Mouse (Mus musculus): ENCODE results near the gene Nr1i2. TPM values are rescaled to one million over a fixed set of nuclear protein-coding genes. Genes with fewer than 3 reads are reported as not detected.

Nr1i2 gene
- polyA plus RNA-seq, 1 experiment from 2014 or later = not detected

DNA sequence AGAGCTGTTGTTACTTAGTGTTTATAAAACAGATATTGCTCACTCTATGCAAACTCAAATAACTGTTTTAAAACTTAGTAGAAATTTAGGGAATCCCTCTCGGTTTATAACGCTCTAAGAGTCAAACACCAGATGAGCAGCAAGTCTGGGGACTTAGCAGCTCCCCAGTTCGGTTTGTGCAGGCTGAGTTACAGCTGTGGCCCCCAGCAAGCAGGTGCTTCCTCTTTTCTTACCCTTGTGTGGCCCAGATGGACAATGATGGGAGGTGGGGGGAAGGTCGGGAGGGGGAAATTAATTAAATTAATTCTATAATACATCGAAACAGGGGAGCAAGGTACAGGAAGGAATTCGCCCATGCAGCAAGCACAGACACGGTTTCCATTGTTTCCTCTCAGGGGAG, 13.0 kb upstream of the Nr1i2 start:
- Histone ChIP-seq H3K27me3 (no peaks in the 10 kb centered on the region), H3K36me3 (no peaks in the 10 kb centered on the region), H3K4me2 (replicated peaks) (no peak overlapping the region), H3K9ac (no peak overlapping the region), H3K9me3 (no peaks in the 10 kb centered on the region), H3K4me1 (peaks cover 12% of the 10 kb centered on the region; the same call in 1 of the 2 replicates), H3K4me3 (no peak overlapping the region), H3K27ac (0 out of 2 replicates have a peak overlapping the region, but pooled peaks have one; percentile 46)
- ATAC-seq (ENCODE audit: insufficient number of reproducible peaks, insufficient read depth, low FRiP score, low TSS enrichment) = no peak
- 47% methylated on average over 7 of the region's 7 CpGs for WGBS

DNA sequence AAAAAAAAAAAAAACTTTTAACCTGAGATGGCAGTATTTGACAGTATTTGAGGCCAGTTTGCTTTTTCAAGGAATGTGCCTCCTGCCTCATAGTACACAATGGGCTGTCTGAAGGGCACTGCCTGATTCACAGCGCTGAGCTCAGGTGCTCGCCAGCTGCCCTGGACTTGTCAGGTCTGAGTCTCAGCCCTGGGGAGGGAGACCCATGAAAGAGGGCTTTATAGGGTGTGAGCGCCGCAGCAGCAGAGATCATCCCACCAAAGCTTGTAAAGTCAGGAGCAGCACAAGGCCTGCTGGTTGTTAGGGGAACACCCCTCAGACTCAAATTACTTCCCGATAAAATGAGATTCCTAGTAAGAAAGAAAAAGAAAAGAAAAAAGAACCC, 12.6 kb upstream of the Nr1i2 start:
- H3K36me3 ChIP-seq = no peaks in the 10 kb centered on the region
- 23% methylated on average over 5 of the region's 5 CpGs for WGBS

DNA sequence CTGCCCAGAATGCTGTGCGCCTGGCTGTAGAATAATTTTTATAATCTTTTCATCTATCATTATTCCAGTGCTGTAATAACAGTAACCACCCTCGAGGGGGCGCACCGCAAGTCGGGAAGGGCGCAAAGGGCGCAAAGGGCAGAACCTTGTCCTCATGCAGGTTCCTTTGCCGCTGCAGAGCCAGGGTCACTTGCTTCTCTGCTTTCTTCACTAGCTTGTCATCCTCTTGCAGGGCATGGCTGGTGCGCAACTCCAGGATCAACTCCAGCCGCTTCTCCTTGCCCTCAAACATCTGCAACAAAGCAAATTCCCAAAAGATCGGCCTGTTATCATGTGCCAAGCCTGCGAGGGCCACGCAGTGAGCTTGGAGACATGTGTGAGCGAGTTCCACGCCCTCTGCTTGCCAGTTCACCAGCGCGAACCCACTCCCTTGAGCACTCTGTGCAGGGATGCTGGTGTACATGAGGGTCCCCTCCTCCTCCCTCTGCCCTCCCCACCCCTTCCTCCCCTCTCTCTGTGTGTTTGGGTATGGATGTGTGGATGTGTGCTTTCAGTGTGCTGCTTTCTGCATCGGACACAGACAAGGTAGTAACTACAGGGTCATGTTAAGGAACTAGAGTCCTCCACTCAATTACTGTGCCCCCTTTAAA, 12.1 kb upstream of the Nr1i2 start:
- Histone ChIP-seq H3K4me3 (no peak overlapping the region), H3K36me3 (no peaks in the 10 kb centered on the region), H3K9ac (no peak overlapping the region), H3K4me2 (replicated peaks) (no peak overlapping the region), H3K9me3 (no peaks in the 10 kb centered on the region), H3K4me1 (peaks cover 18% of the 10 kb centered on the region; the same call in 1 of the 2 replicates), H3K27me3 (no peaks in the 10 kb centered on the region), H3K27ac (0 out of 2 replicates have a peak overlapping the region, but pooled peaks have one; percentile 31)
- WGBS = 38% methylated on average over 18 of the region's 18 CpGs
- 0 out of 2 replicates have a peak, but pooled peaks have one; percentile 30 for ATAC-seq (ENCODE audit: insufficient number of reproducible peaks, insufficient read depth, low FRiP score, low TSS enrichment)

More for the DNA sequence above, 12.6 kb upstream of the Nr1i2 start:
- Histone ChIP-seq H3K4me1 (peaks cover 13% of the 10 kb centered on the region; the same call in 1 of the 2 replicates), H3K4me2 (replicated peaks) (no peak overlapping the region), H3K27ac (0 out of 2 replicates have a peak overlapping the region, but pooled peaks have one; percentile 46), H3K4me3 (no peak overlapping the region), H3K27me3 (no peaks in the 10 kb centered on the region), H3K9ac (no peak overlapping the region), H3K9me3 (no peaks in the 10 kb centered on the region)
- 0 out of 2 replicates have a peak, but pooled peaks have one; percentile 48 for ATAC-seq (ENCODE audit: insufficient number of reproducible peaks, insufficient read depth, low FRiP score, low TSS enrichment)

DNA sequence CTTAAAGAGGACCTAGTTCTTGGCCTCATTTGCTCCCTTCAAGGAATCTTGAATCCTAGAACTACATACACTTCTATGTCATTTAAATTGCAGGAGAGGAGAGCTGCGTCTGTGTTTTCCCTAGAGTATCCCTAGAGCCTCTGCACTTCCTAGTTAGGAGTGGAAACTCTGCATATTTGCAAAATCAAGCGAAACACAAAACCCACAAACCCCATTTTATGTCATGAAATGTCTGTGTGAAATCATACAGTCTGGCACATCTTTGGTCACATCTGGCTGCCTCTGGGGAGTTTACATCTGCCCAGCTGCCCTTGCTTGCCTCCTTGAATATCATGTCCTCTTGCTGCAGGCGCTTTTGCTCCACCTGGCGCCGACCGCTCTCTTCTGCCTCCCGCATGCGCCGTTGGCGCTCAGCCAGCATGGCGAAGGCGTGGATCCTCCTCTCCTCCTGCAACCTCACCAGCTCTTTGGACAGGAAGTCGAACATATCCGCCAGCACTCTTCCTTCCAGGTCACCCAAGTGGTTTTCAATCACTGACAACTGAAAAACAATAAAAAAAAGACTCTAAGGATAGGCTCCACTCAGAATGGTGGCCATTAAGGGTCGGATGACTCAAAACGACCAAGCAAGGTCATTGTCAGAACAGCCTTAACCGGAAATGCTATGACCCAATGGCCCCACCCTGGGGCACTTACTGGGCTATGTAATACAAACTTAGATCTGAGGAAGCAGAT, 10.0 kb upstream of the Nr1i2 start:
- H3K4me2 ChIP-seq (replicated peaks) = no peak overlapping the region
- H3K9me3 ChIP-seq = no peaks in the 10 kb centered on the region
- no peak for ATAC-seq (ENCODE audit: insufficient number of reproducible peaks, insufficient read depth, low FRiP score, low TSS enrichment)
- no peaks in the 10 kb centered on the region for H3K36me3 ChIP-seq
- H3K27ac ChIP-seq = no peak overlapping the region
- H3K9ac ChIP-seq = no peak overlapping the region
- 76% methylated on average over 17 of the region's 17 CpGs for WGBS
- peaks cover 19% of the 10 kb centered on the region; the same call in 1 of the 2 replicates for H3K4me1 ChIP-seq
- no peak overlapping the region for H3K4me3 ChIP-seq
- no peaks in the 10 kb centered on the region for H3K27me3 ChIP-seq

DNA sequence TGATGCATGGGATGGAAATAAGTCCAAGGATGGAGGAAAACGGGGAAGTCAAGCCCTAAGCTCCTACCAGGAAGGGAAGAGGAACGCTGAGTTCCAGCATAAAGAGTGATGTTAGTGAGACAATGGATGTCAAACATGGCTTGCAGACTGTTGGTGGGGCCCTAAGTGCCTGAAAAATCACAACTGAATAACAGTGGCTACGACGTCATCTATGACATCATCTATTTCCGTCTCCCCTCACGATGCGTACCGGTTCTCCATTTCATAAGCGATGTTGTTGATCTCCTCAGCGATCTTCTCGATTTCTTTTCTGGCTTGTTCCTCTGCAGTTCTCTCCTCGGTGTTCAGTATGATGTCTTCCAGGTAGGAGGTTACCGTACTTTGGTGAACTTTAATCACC, 7.7 kb upstream of the Nr1i2 start:
- Histone ChIP-seq H3K36me3 (no peaks in the 10 kb centered on the region), H3K9ac (no peak overlapping the region), H3K27ac (no peak overlapping the region), H3K4me3 (no peak overlapping the region), H3K9me3 (no peaks in the 10 kb centered on the region), H3K4me1 (peaks cover 16% of the 10 kb centered on the region; the same call in 1 of the 2 replicates), H3K4me2 (replicated peaks) (no peak overlapping the region), H3K27me3 (no peaks in the 10 kb centered on the region)
- no peak for ATAC-seq (ENCODE audit: insufficient number of reproducible peaks, insufficient read depth, low FRiP score, low TSS enrichment)
- 87% methylated on average over 13 of the region's 13 CpGs for WGBS

DNA sequence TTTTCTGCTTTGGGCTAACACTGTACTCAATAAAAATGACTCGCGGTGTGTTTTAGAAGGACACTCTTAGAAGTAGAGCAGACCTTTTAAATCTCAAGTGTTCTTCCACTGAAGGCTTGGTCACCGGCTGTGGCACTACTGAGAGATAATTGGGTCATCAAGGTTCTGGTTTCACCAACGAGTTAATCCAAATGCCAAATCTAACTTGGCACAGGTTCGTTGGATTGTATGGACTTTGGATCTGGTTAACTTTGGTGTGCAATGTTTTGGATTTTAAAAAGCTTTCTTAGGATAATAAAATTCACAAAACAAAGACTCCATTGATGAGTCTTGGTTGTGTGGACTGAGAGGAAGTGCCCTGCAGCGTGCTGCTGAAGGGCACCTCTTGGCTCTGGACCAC, 3.8 kb upstream of the Nr1i2 start:
- Histone ChIP-seq H3K27ac (no peak overlapping the region), H3K4me2 (replicated peaks) (no peak overlapping the region), H3K4me1 (0 out of 2 replicates have a peak, but pooled peaks cover 7% of the 10 kb centered on the region), H3K27me3 (no peaks in the 10 kb centered on the region), H3K4me3 (no peak overlapping the region), H3K9ac (no peak overlapping the region), H3K36me3 (no peaks in the 10 kb centered on the region), H3K9me3 (no peaks in the 10 kb centered on the region)
- ATAC-seq (ENCODE audit: insufficient number of reproducible peaks, insufficient read depth, low FRiP score, low TSS enrichment) = no peak
- 79% methylated on average over 6 of the region's 6 CpGs for WGBS

DNA sequence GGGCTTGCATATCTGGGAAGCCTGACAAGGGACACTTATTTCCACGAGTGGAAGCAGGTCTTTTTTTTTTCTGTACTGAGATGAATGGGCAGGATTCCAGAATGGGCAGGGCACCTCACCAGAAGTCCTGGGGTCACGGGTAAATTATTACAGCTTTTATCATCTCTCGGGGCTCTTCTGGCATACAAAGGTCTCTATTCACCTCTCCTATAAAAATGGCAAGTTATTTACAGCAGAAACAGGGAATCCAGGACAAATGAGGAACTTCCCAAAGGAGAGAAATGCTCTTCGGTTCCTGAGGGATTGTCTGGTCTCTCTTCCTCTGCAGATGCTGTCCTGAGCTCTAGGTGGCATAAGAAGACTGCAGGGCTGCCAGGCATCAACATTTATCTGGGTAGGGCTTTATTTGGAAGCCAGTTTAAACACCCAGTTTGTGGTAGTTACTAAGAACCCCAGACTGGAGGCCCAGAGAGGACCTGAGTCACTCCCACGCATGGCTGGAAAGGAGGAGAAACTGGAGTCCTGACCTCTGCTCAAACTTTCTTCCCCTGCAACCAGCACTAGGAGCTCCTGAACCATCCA, 816 bp upstream of the Nr1i2 start:
- no peaks in the 10 kb centered on the region for H3K9me3 ChIP-seq
- 48% methylated on average over 5 of the region's 5 CpGs for WGBS
- H3K4me3 ChIP-seq = no peak overlapping the region
- no peak for ATAC-seq (ENCODE audit: insufficient number of reproducible peaks, insufficient read depth, low FRiP score, low TSS enrichment)
- no peaks in the 10 kb centered on the region for H3K27me3 ChIP-seq
- no peak overlapping the region for H3K27ac ChIP-seq
- H3K4me1 ChIP-seq = no peaks in the 10 kb centered on the region
- H3K36me3 ChIP-seq = no peaks in the 10 kb centered on the region
- no peak overlapping the region for H3K4me2 ChIP-seq (replicated peaks)
- H3K9ac ChIP-seq = no peak overlapping the region

DNA sequence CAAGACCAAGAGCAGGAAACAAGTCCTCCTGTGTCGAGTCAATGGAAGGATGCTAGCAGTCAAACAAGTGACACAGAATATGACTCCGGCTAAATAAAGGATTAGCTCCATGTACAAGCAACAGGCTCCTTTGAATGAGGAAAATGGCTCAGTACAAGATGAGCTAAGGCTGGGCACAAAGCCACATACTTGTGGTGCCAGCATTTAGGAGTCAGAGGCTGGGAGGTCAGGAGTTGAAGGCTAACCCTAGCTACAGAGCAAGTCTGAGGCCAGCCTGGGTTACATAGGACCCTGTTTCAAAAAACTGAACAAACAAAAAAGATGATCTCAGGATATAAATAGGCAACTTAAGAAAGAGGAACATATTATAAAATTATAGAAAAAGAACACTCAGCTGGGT, 4.5 kb downstream of the Nr1i2 start:
- 76% methylated on average over 2 of the region's 2 CpGs for WGBS
- Histone ChIP-seq H3K27me3 (no peaks in the 10 kb centered on the region), H3K9ac (no peak overlapping the region), H3K27ac (no peak overlapping the region), H3K4me2 (replicated peaks) (no peak overlapping the region), H3K9me3 (no peaks in the 10 kb centered on the region), H3K4me1 (peaks cover 12% of the 10 kb centered on the region; the same call in 1 of the 2 replicates), H3K36me3 (no peaks in the 10 kb centered on the region), H3K4me3 (no peak overlapping the region)
- no peak for ATAC-seq (ENCODE audit: insufficient number of reproducible peaks, insufficient read depth, low FRiP score, low TSS enrichment)

DNA sequence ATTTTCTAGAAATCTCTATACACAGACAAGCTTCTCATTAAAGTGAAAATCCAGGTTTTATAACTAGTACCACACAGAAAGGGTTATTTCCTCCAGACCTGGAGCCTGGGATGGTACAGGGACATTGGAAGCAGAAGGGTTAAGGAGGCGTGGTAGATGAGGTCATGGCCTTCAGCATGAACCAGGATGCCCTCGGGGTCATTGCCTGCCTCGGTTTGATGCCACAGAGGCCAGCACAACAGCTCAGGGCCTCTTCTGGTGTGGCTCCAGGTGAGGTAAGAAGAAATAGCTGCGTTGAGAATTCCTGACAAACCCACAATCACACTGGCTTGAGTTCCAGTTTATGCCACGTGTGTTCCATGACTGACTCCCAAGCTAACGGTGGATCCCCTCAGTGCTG, 5.8 kb downstream of the Nr1i2 start:
- H3K4me3 ChIP-seq = no peak overlapping the region
- H3K9ac ChIP-seq = no peak overlapping the region
- H3K9me3 ChIP-seq = no peaks in the 10 kb centered on the region
- H3K4me2 ChIP-seq (replicated peaks) = no peak overlapping the region
- ATAC-seq (ENCODE audit: insufficient number of reproducible peaks, insufficient read depth, low FRiP score, low TSS enrichment) = no peak
- WGBS = 9% methylated on average over 6 of the region's 6 CpGs
- H3K4me1 ChIP-seq = peaks cover 12% of the 10 kb centered on the region; the same call in 1 of the 2 replicates
- H3K27ac ChIP-seq = no peak overlapping the region
- H3K27me3 ChIP-seq = no peaks in the 10 kb centered on the region
- H3K36me3 ChIP-seq = no peaks in the 10 kb centered on the region

DNA sequence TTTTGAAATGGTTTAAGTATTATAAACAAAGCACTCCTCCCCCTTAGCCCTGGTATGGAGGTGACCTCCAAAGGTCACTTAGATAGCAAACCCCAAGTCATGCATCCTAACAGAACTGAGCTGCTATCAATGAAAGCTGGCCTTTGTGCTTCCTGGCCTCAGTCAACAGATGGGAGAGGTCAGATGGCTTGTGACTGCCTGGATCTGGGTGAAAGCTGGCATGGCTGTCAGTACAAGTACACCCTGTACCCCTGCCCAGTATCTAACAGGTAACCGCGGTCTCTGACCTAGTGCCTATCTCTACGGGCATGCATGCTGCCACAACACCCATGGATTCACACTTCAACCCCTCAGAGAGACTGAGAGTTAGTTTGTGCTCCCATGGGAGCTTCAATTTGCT, 6.9 kb downstream of the Nr1i2 start:
- H3K9me3 ChIP-seq = no peaks in the 10 kb centered on the region
- peaks cover 12% of the 10 kb centered on the region; the same call in 1 of the 2 replicates for H3K4me1 ChIP-seq
- no peak overlapping the region for H3K4me3 ChIP-seq

DNA sequence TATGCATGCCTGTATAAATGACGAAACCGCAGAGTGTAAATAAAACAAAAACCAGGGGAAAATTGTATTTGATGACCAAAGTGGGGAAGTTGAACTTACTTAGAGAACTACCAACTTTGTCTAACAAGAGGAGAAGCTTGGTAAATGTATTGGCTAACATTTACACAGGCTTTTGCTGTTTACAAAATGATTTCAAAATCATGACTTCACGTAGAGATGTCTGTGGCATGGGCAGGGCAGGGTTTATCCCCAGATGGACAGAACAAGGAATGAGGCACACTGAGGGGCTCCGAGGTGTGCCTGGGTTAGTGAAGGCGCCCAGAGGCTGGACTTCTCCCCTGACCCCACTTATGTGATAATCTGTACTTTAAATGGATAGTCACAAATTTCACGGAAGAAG, 7.3 kb downstream of the Nr1i2 start:
- Histone ChIP-seq H3K9ac (no peak overlapping the region), H3K9me3 (no peaks in the 10 kb centered on the region), H3K36me3 (no peaks in the 10 kb centered on the region), H3K4me2 (replicated peaks) (no peak overlapping the region), H3K27me3 (no peaks in the 10 kb centered on the region), H3K27ac (no peak overlapping the region), H3K4me1 (peaks cover 12% of the 10 kb centered on the region; the same call in 1 of the 2 replicates), H3K4me3 (no peak overlapping the region)
- 56% methylated on average over 6 of the region's 6 CpGs for WGBS
- ATAC-seq (ENCODE audit: insufficient number of reproducible peaks, insufficient read depth, low FRiP score, low TSS enrichment) = no peak

More for the DNA sequence above, 6.9 kb downstream of the Nr1i2 start:
- Histone ChIP-seq H3K27me3 (no peaks in the 10 kb centered on the region), H3K9ac (no peak overlapping the region), H3K36me3 (no peaks in the 10 kb centered on the region), H3K27ac (no peak overlapping the region), H3K4me2 (replicated peaks) (no peak overlapping the region)
- WGBS = 74% methylated on average over 3 of the region's 3 CpGs
- ATAC-seq (ENCODE audit: insufficient number of reproducible peaks, insufficient read depth, low FRiP score, low TSS enrichment) = no peak
